Mouse (Mus musculus) midbrain, embryonic 10.5 days (tissue): ENCODE data around the gene Ascl3. TPM values are rescaled to one million over a fixed set of nuclear protein-coding genes. Genes with fewer than 3 reads are reported as not detected.

ENCODE experiments used
- DNase-seq: peaks from one replicate; pipeline ENCODE4 v3.0.0-alpha.2; 2017; ENCODE audit warnings: low spot score
- H3K27ac ChIP-seq: fragments of 300-500 bp; sonication (generic); replicated peaks from 2 replicates; pipeline ENCODE4 v1.5.1; 2016; ENCODE audit warnings: mild to moderate bottlenecking
- H3K27me3 ChIP-seq: fragments of 300-500 bp; sonication (generic); 2 replicates; pipeline ENCODE4 v1.6.1; 2016; ENCODE audit warnings: low read depth, mild to moderate bottlenecking; ENCODE audit not compliant: poor library complexity, severe bottlenecking
- H3K36me3 ChIP-seq: fragments of 300-500 bp; sonication (generic); 2 replicates; pipeline ENCODE4 v1.6.1; 2016; ENCODE audit warnings: mild to moderate bottlenecking, moderate library complexity
- H3K4me1 ChIP-seq: fragments of 300-500 bp; sonication (generic); 2 replicates; pipeline ENCODE4 v1.6.1; 2016
- H3K4me3 ChIP-seq: fragments of 300-500 bp; sonication (generic); 2 replicates; pipeline ENCODE4 v1.5.1; 2016; ENCODE audit warnings: mild to moderate bottlenecking, moderate library complexity
- H3K9me3 ChIP-seq: fragments of 300-500 bp; sonication (generic); replicated peaks from 2 replicates; pipeline ENCODE4 v1.6.1; 2016; ENCODE audit warnings: mild to moderate bottlenecking
- WGBS: fragments of 180-500 bp; shearing (Covaris S2); methylation state at CpG from one replicate; pipeline ENCODE4 v1.1.7; 2016; 5-methylcytosine and 5-hydroxymethylcytosine counted together
- polyA plus RNA-seq: library from polyadenylated mRNA; unstranded; fragments of >200 nt; fragmentation: Nextera tagmentation; extraction: Ambion mirVana; gene quantifications from 2 replicates; pipeline ENCODE4 v1.2.1, GENCODE M21; 2016

Gene Ascl3
- polyA plus RNA-seq, 1 experiment from 2014 or later, result not detected

GRCm38 (mm10) chr7:109741060-109741459 is 9.5 kb upstream of the Ascl3 start:
- WGBS, result 78% methylated on average over 1 of the region's 1 CpGs
- Histone ChIP-seq H3K4me1 (no peaks in the 10 kb centered on the region), H3K4me3 (no peak overlapping the region), H3K27ac (no peak overlapping the region), H3K9me3 (no peaks in the 10 kb centered on the region), H3K36me3 (peaks cover 55% of the 10 kb centered on the region), H3K27me3 (no peaks in the 10 kb centered on the region)
- no peak for DNase-seq

GRCm38 (mm10) chr7:109739822-109740370 is 8.4 kb upstream of the Ascl3 start:
- 90% methylated on average over 5 of the region's 5 CpGs for WGBS
- Histone ChIP-seq H3K36me3 (peaks cover 54% of the 10 kb centered on the region), H3K4me1 (no peaks in the 10 kb centered on the region), H3K27ac (no peak overlapping the region), H3K4me3 (no peak overlapping the region), H3K27me3 (no peaks in the 10 kb centered on the region), H3K9me3 (no peaks in the 10 kb centered on the region)
- DNase-seq, result no peak

GRCm38 (mm10) chr7:109734806-109735205 is 3.3 kb upstream of the Ascl3 start:
- Histone ChIP-seq H3K27ac (no peak overlapping the region), H3K36me3 (peaks cover 20% of the 10 kb centered on the region; the same call in 1 of the 2 replicates), H3K4me3 (no peak overlapping the region), H3K4me1 (0 out of 2 replicates have a peak, but pooled peaks cover 3% of the 10 kb centered on the region), H3K27me3 (no peaks in the 10 kb centered on the region), H3K9me3 (no peaks in the 10 kb centered on the region)
- 88% methylated on average over 4 of the region's 4 CpGs for WGBS
- no peak for DNase-seq

GRCm38 (mm10) chr7:109723697-109724096 is 7.8 kb downstream of the Ascl3 start, which contains the start of gene BC051019:
BC051019 (minus strand) TSS chr7:109723850.
- Histone ChIP-seq H3K36me3 (no peaks in the 10 kb centered on the region), H3K9me3 (no peaks in the 10 kb centered on the region), H3K27me3 (no peaks in the 10 kb centered on the region), H3K4me3 (no peak within 1 kb of the TSS), H3K27ac (no peak within 1 kb of the TSS), H3K4me1 (no peaks in the 10 kb centered on the region)
- no peak for DNase-seq
- WGBS, result 95% methylated on average over 5 of the region's 5 CpGs

- no peak overlapping the region for H3K27ac ChIP-seq
- no peak overlapping the region for H3K4me3 ChIP-seq
- no peaks in the 10 kb centered on the region for H3K36me3 ChIP-seq
These were observed 8.4 kb downstream of the Ascl3 start for GRCm38 (mm10) chr7:109723114-109723513.

GRCm38 (mm10) chr7:109722618-109723017 is 8.9 kb downstream of the Ascl3 start:
- Histone ChIP-seq H3K27me3 (no peaks in the 10 kb centered on the region), H3K9me3 (no peaks in the 10 kb centered on the region), H3K27ac (no peak overlapping the region), H3K4me3 (no peak overlapping the region), H3K36me3 (no peaks in the 10 kb centered on the region), H3K4me1 (no peaks in the 10 kb centered on the region)
- WGBS, result 93% methylated on average over 2 of the region's 2 CpGs
- DNase-seq, result no peak

More at GRCm38 (mm10) chr7:109723114-109723513, 8.4 kb downstream of the Ascl3 start:
- DNase-seq, result no peak
- Histone ChIP-seq H3K4me1 (no peaks in the 10 kb centered on the region), H3K9me3 (no peaks in the 10 kb centered on the region), H3K27me3 (no peaks in the 10 kb centered on the region)
- WGBS, result 92% methylated on average over 8 of the region's 8 CpGs

GRCm38 (mm10) chr7:109719286-109719685 is 12.2 kb downstream of the Ascl3 start:
- no peaks in the 10 kb centered on the region for H3K4me1 ChIP-seq
- H3K36me3 ChIP-seq, result no peaks in the 10 kb centered on the region
- no peaks in the 10 kb centered on the region for H3K27me3 ChIP-seq
- WGBS, result 69% methylated on average over 9 of the region's 9 CpGs
- no peaks in the 10 kb centered on the region for H3K9me3 ChIP-seq
- no peak for DNase-seq
- H3K27ac ChIP-seq, result no peak overlapping the region
- H3K4me3 ChIP-seq, result no peak overlapping the region

GRCm38 (mm10) chr7:109713434-109713982 is 18.0 kb downstream of the Ascl3 start:
- DNase-seq, result no peak
- Histone ChIP-seq H3K36me3 (peaks cover 45% of the 10 kb centered on the region), H3K9me3 (no peaks in the 10 kb centered on the region), H3K27me3 (no peaks in the 10 kb centered on the region), H3K4me3 (no peak overlapping the region), H3K27ac (no peak overlapping the region), H3K4me1 (no peaks in the 10 kb centered on the region)
- 89% methylated on average over 2 of the region's 2 CpGs for WGBS

GRCm38 (mm10) chr7:109712198-109712597 is 19.3 kb downstream of the Ascl3 start:
- 91% methylated on average over 7 of the region's 7 CpGs for WGBS
- peaks cover 58% of the 10 kb centered on the region for H3K36me3 ChIP-seq
- no peaks in the 10 kb centered on the region for H3K9me3 ChIP-seq
- no peaks in the 10 kb centered on the region for H3K4me1 ChIP-seq
- H3K4me3 ChIP-seq, result no peak overlapping the region
- no peak overlapping the region for H3K27ac ChIP-seq
- no peak for DNase-seq
- no peaks in the 10 kb centered on the region for H3K27me3 ChIP-seq

GRCm38 (mm10) chr7:109710069-109710468 is 21.5 kb downstream of the Ascl3 start:
- no peak for DNase-seq
- 81% methylated on average over 1 of the region's 1 CpGs for whole genome bisulfite sequencing
- H3K27ac ChIP-seq, result no peak overlapping the region
- no peaks in the 10 kb centered on the region; the same call in 1 of the 2 replicates for H3K4me1 ChIP-seq
- H3K9me3 ChIP-seq, result no peaks in the 10 kb centered on the region
- no peaks in the 10 kb centered on the region for H3K27me3 ChIP-seq
- H3K36me3 ChIP-seq, result peaks cover 58% of the 10 kb centered on the region
- no peak overlapping the region for H3K4me3 ChIP-seq

GRCm38 (mm10) chr7:109708961-109709382 is 22.6 kb downstream of the Ascl3 start:
- WGBS, result 79% methylated on average over 3 of the region's 3 CpGs
- Histone ChIP-seq H3K4me3 (no peak overlapping the region), H3K4me1 (peaks cover 6% of the 10 kb centered on the region), H3K36me3 (peaks cover 58% of the 10 kb centered on the region), H3K9me3 (no peaks in the 10 kb centered on the region), H3K27me3 (no peaks in the 10 kb centered on the region), H3K27ac (no peak overlapping the region)
- no peak for DNase-seq

- Histone ChIP-seq H3K36me3 (peaks cover 50% of the 10 kb centered on the region), H3K9me3 (no peaks in the 10 kb centered on the region), H3K4me1 (peaks cover 18% of the 10 kb centered on the region), H3K4me3 (no peak overlapping the region), H3K27ac (no peak overlapping the region), H3K27me3 (peaks cover 11% of the 10 kb centered on the region)
- 69% methylated on average over 4 of the region's 4 CpGs for WGBS
- DNase-seq, result peak; percentile 31
These were observed 24.3 kb downstream of the Ascl3 start for GRCm38 (mm10) chr7:109707023-109707785.

GRCm38 (mm10) chr7:109704461-109704860 is 27.1 kb downstream of the Ascl3 start:
- 65% methylated on average over 3 of the region's 3 CpGs for WGBS
- Histone ChIP-seq H3K36me3 (peaks cover 22% of the 10 kb centered on the region), H3K27ac (peak overlapping the region; percentile 91), H3K4me3 (peak overlapping the region; percentile 79), H3K9me3 (no peaks in the 10 kb centered on the region; the same call in 1 of the 2 replicates), H3K27me3 (peaks cover 12% of the 10 kb centered on the region), H3K4me1 (peaks cover 18% of the 10 kb centered on the region)
- no peak for DNase-seq
